Mouse (Mus musculus): Measurements from ENCODE around the gene Twf2. TPM values are rescaled to one million over a fixed set of nuclear protein-coding genes. Genes with fewer than 3 reads are reported as not detected.

The Twf2 gene
- polyA plus RNA-seq, 2 experiments = 14.9 to 18.7 TPM

GRCm38 (mm10) chr9:106216971-106217370 is 14.1 kb downstream of the Twf2 start:
- H3K4me1 ChIP-seq (replicated peaks; ENCODE audit: control insufficient read depth in 2 of 2, insufficient read depth in 2 of 2, low read length in 1 of 2) = no peaks in the 10 kb centered on the region
- DNase-seq (ENCODE audit: low read depth in 3 of 3, low spot score in 3 of 3) (no peak), ATAC-seq (ENCODE audit: insufficient read depth) (no peak)
- no peaks in the 10 kb centered on the region for H3K9me3 ChIP-seq (ENCODE audit: control insufficient read depth, low read length)
- TF ChIP-seq CTCF (IDR thresholded peaks at IDR 0.05; ENCODE audit: low read depth) (no peak), EP300 (IDR thresholded peaks at IDR 0.05; ENCODE audit: low read depth) (no peak)
- no peaks in the 10 kb centered on the region for H3K27me3 ChIP-seq (ENCODE audit: control insufficient read depth, insufficient read depth, low read length)
- WGBS (ENCODE audit: insufficient replicate concordance) = 76% methylated on average over 7 of the region's 7 CpGs
- no peak overlapping the region for H3K4me2 ChIP-seq (ENCODE audit: low read depth)
- no peak overlapping the region for H3K4me3 ChIP-seq (ENCODE audit: insufficient read depth in 1 of 2, low read depth in 2 of 2, low read length in 2 of 2)
- no peaks in the 10 kb centered on the region for H3K36me3 ChIP-seq (replicated peaks; ENCODE audit: control insufficient read depth, insufficient read depth, low read depth)
- no peak overlapping the region for H3K27ac ChIP-seq
- H3K9ac ChIP-seq (replicated peaks) = no peak overlapping the region

GRCm38 (mm10) chr9:106220894-106221523 is 18.1 kb downstream of the Twf2 start:
- TF ChIP-seq EP300 (IDR thresholded peaks at IDR 0.05; ENCODE audit: low read depth) = no peak
- TF ChIP-seq CTCF (IDR thresholded peaks at IDR 0.05; ENCODE audit: low read depth) = no peak
- no peaks in the 10 kb centered on the region for H3K36me3 ChIP-seq (replicated peaks; ENCODE audit: control insufficient read depth, insufficient read depth, low read depth)
- H3K9ac ChIP-seq (replicated peaks) = no peak overlapping the region
- no peak overlapping the region for H3K4me3 ChIP-seq (ENCODE audit: insufficient read depth in 1 of 2, low read depth in 2 of 2, low read length in 2 of 2)
- H3K4me1 ChIP-seq (replicated peaks; ENCODE audit: control insufficient read depth in 2 of 2, insufficient read depth in 2 of 2, low read length in 1 of 2) = no peaks in the 10 kb centered on the region
- H3K27ac ChIP-seq = no peak overlapping the region
- no peaks in the 10 kb centered on the region for H3K9me3 ChIP-seq (ENCODE audit: control insufficient read depth, low read length)
- WGBS (ENCODE audit: insufficient replicate concordance) = 62% methylated on average over 8 of the region's 8 CpGs
- H3K27me3 ChIP-seq (ENCODE audit: control insufficient read depth, insufficient read depth, low read length) = peaks cover 14% of the 10 kb centered on the region
- DNase-seq (ENCODE audit: low read depth in 3 of 3, low spot score in 3 of 3) = no peak
- no peak overlapping the region for H3K4me2 ChIP-seq (ENCODE audit: low read depth)
- ATAC-seq (ENCODE audit: insufficient read depth) = no peak

- no peak within 1 kb of the TSS for H3K4me3 ChIP-seq (ENCODE audit: insufficient read depth in 1 of 2, low read depth in 2 of 2, low read length in 2 of 2)
- H3K9me3 ChIP-seq (ENCODE audit: control insufficient read depth, low read length) = no peaks in the 10 kb centered on the region
- H3K9ac ChIP-seq (replicated peaks) = no peak within 1 kb of the TSS
- no peaks in the 10 kb centered on the region for H3K36me3 ChIP-seq (replicated peaks; ENCODE audit: control insufficient read depth, insufficient read depth, low read depth)
- no peak for DNase-seq (ENCODE audit: low read depth in 3 of 3, low spot score in 3 of 3)
- H3K4me1 ChIP-seq (replicated peaks; ENCODE audit: control insufficient read depth in 2 of 2, insufficient read depth in 2 of 2, low read length in 1 of 2) = no peaks in the 10 kb centered on the region
- peaks cover 20% of the 10 kb centered on the region for H3K27me3 ChIP-seq (ENCODE audit: control insufficient read depth, insufficient read depth, low read length)
- 20% methylated on average over 4 of the region's 4 CpGs for WGBS (ENCODE audit: insufficient replicate concordance)
- H3K4me2 ChIP-seq (ENCODE audit: low read depth) = no peak within 1 kb of the TSS
- no peak for ATAC-seq (ENCODE audit: insufficient read depth)
- TF ChIP-seq EP300 (IDR thresholded peaks at IDR 0.05; ENCODE audit: low read depth) (no peak), CTCF (IDR thresholded peaks at IDR 0.05; ENCODE audit: low read depth) (no peak)
- no peak within 1 kb of the TSS for H3K27ac ChIP-seq
Observed at GRCm38 (mm10) chr9:106222261-106222851, 19.4 kb downstream of the Twf2 start, which contains the start of gene Tlr9. TSS of gene Tlr9 (plus strand) at chr9:106222598.

GRCm38 (mm10) chr9:106222994-106223393 is 20.1 kb downstream of the Twf2 start:
- ATAC-seq (ENCODE audit: insufficient read depth) (no peak), DNase-seq (ENCODE audit: low read depth in 3 of 3, low spot score in 3 of 3) (no peak)
- Histone ChIP-seq H3K27me3 (ENCODE audit: control insufficient read depth, insufficient read depth, low read length) (peaks cover 20% of the 10 kb centered on the region), H3K4me2 (ENCODE audit: low read depth) (no peak overlapping the region), H3K9ac (replicated peaks) (no peak overlapping the region), H3K36me3 (replicated peaks; ENCODE audit: control insufficient read depth, insufficient read depth, low read depth) (no peaks in the 10 kb centered on the region), H3K4me3 (ENCODE audit: insufficient read depth in 1 of 2, low read depth in 2 of 2, low read length in 2 of 2) (no peak overlapping the region), H3K27ac (no peak overlapping the region), H3K4me1 (replicated peaks; ENCODE audit: control insufficient read depth in 2 of 2, insufficient read depth in 2 of 2, low read length in 1 of 2) (peaks cover 0 to 4% of the 10 kb centered on the region in 2 experiments; a peak in 2 of 4 replicates), H3K9me3 (ENCODE audit: control insufficient read depth, low read length) (no peaks in the 10 kb centered on the region)
- TF ChIP-seq EP300 (IDR thresholded peaks at IDR 0.05; ENCODE audit: low read depth) (no peak), CTCF (IDR thresholded peaks at IDR 0.05; ENCODE audit: low read depth) (no peak)
- WGBS (ENCODE audit: insufficient replicate concordance) = 42% methylated on average over 4 of the region's 4 CpGs

GRCm38 (mm10) chr9:106225469-106226150 is 22.7 kb downstream of the Twf2 start:
- Histone ChIP-seq H3K27ac (no peak overlapping the region), H3K27me3 (ENCODE audit: control insufficient read depth, insufficient read depth, low read length) (peaks cover 20% of the 10 kb centered on the region), H3K4me3 (ENCODE audit: insufficient read depth in 1 of 2, low read depth in 2 of 2, low read length in 2 of 2) (no peak overlapping the region), H3K4me2 (ENCODE audit: low read depth) (peak overlapping the region; percentile 46; the same call in 1 of the 2 replicates), H3K4me1 (replicated peaks; ENCODE audit: control insufficient read depth in 2 of 2, insufficient read depth in 2 of 2, low read length in 1 of 2) (peaks cover 0 to 9% of the 10 kb centered on the region in 2 experiments; a peak in 2 of 4 replicates), H3K9me3 (ENCODE audit: control insufficient read depth, low read length) (no peaks in the 10 kb centered on the region), H3K36me3 (replicated peaks; ENCODE audit: control insufficient read depth, insufficient read depth, low read depth) (no peaks in the 10 kb centered on the region), H3K9ac (replicated peaks) (no peak overlapping the region)
- TF ChIP-seq EP300 (IDR thresholded peaks at IDR 0.05; ENCODE audit: low read depth) (no peak), CTCF (IDR thresholded peaks at IDR 0.05; ENCODE audit: low read depth) (no peak)
- WGBS (ENCODE audit: insufficient replicate concordance) = 51% methylated on average over 24 of the region's 24 CpGs
- ATAC-seq (ENCODE audit: insufficient read depth) = no peak
- no peak for DNase-seq (ENCODE audit: low read depth in 3 of 3, low spot score in 3 of 3)
